Mouse (Mus musculus) embryonic stem cell, embryonic (primary cell): Measurements from ENCODE around the gene Gm20388.

Source experiments
- CTCF ChIA-PET, 4 experiments: fragments of 300-600 bp in 2 of 4; fragments of 350-600 bp in 2 of 4; sonication (Branson Sonifier 250); formaldehyde crosslinking; loops; one replicate each; lab custom pipeline; 2022; ENCODE audit warnings: inconsistent platforms in 2 of 4; lab: Charles Lee
- POLR2A ChIA-PET, 4 experiments: fragments of 300-600 bp in 2 of 4; fragments of 350-600 bp in 2 of 4; sonication (Branson Sonifier 250); formaldehyde crosslinking; loops; one replicate each; lab custom pipeline; 2022; ENCODE audit warnings: antibody characterized with exemption in 4 of 4, inconsistent platforms in 1 of 4; lab: Charles Lee

Gene Gm20388

DNA sequence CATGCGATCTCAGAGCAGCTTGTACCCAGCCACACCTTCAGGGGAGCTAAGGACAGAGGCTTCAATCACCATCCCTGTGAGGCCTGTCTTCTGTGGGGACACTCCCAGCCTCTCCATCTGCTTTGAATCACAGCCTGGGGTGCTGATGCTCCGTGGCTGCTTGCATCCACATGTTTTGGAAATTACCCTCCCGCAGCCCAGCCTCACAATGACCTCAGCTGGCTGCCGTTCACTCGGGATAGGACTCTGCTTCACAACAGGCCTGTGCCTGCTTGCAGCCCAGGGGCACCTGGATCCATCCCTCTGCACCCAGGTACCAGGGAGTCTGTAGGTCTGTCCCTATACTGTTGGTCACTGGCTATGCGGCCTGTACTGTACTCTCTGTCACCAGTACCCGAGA lies 2153.7 kb downstream of the Gm20388 start:
- POLR2A ChIA-PET = interaction anchor here in 1 of 4 experiments (1.0 kb wide), 1 partner anchor 214 kb away, joined by 3 read pairs; no protein-coding TSS in a partner anchor
- CTCF ChIA-PET = interaction anchor here in 2 of 4 experiments (0.6 kb wide), 2 partner anchors 29 to 74 kb away, joined by 3 to 8 read pairs; no protein-coding TSS in a partner anchor

DNA sequence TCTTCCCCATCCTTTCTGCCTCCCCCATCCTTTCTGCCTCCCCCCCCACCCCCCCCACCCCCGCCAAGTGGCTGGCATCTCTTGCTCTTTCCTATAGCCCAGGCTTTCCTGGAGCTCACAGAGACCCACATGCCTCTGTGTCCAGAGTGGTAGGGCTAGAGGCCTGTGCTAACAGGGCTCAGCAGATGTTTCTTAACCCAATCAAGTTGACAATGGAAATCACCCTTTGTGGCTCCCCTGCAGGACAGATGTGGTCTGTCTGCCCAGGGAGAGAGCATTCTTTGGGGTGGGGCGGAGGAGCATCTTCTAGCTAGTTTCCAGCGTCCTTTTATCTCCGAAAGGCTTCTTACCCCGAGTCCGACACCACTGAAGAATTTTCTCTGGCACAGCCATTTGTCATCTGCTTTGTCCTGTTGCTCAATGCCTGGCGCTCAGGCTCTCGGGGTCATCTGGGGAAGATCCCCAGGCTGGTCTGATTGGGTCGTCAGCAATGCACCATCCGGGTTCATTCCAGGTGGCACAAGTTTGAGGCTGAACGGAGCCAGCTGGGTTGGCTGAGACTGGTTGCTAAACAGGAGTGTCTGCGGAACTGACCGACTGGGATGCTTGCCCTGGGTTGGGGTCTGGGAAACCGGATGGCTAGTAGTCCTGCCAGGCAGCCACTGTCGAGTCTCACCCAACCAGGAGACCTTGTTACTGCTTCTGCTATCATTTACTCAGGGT lies 2157.3 kb downstream of the Gm20388 start:
- ChIA-PET CTCF (interaction anchor here in 2 of 4 experiments (0.7 to 1.1 kb wide), 2 partner anchors 84 to 133 kb away, joined by 7 to 8 read pairs; no protein-coding TSS in a partner anchor), POLR2A (interaction anchor here in 2 of 4 experiments (0.6 to 2.6 kb wide), 4 partner anchors 8 to 217 kb away, joined by 3 to 10 read pairs (median 4); no protein-coding TSS in a partner anchor)

DNA sequence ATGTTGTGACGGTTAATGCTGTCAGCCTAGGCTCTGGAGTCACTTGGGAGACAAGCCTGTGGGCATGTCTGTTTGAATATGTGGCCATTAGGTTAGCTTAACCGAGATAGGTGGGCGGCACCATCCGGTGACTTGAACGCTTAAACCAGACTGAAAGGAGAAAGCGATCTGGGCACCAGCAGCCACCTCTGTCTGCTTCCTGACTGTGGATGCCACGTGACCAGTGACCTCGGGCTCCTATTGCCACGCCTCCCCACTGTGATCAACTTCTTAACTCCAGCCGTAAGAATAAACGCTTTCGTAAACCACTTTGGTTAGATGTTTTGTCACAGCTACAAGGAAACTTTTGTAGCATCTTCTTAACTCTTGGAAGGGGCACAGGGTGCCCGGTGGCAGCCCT lies 2158.0 kb downstream of the Gm20388 start:
- POLR2A ChIA-PET = interaction anchor here in 2 of 4 experiments (0.6 to 2.6 kb wide), 3 partner anchors 9 to 218 kb away, joined by 3 to 10 read pairs (median 6); no protein-coding TSS in a partner anchor

DNA sequence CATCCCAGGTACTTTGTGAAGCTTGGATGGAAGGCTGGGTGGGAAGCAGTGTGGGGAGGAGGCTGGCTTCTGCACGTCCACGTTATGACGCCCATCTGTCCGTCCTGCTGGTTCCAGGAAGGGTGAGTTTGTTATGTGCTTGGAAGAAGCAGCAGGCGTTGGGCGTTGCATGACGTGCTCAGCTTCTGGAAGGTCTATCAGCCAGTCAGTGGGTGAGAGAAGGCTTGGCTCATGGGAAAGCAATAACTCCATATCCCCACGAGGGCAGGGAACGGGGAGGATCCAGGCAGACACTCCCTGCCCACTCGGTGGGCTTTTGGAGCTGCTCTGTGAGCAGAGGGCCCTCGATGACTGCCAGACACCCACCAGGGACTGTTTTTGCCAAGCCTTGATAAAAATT lies 2158.6 kb downstream of the Gm20388 start:
- CTCF ChIA-PET = interaction anchor here in 1 of 4 experiments (0.6 kb wide), 1 partner anchor 46 kb away, joined by 7 read pairs; no protein-coding TSS in a partner anchor
- POLR2A ChIA-PET = interaction anchor here in 1 of 4 experiments (1.6 to 2.6 kb wide), 2 partner anchors 10 to 219 kb away, joined by 3 to 10 read pairs; no protein-coding TSS in a partner anchor

More for the DNA sequence above, 2158.0 kb downstream of the Gm20388 start:
- CTCF ChIA-PET = interaction anchor here in 1 of 4 experiments (1.1 kb wide), 1 partner anchor 134 kb away, joined by 7 read pairs; no protein-coding TSS in a partner anchor

DNA sequence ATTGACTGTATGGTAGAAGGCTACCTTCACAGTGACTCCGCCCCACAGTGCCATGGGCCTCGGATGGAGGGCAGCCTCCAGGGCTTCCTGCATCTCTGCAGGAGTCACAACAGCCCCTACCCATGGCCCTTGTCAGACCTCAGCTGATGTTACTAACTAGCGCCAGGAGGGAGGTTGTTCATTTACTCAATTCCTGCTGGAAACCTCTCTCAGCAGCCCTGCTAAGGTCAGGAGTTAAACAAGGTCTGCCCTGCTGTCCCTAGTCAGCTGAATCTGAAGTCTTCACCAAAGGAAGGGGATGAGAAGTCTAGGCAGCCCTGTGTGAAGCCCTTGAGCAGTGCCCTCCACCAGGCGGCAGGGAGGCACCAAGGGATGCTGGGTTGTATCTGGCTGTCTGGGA lies 2160.6 kb downstream of the Gm20388 start:
- POLR2A ChIA-PET = interaction anchor here in 1 of 4 experiments (0.6 kb wide), 1 partner anchor 503 kb away, joined by 3 read pairs; no protein-coding TSS in a partner anchor
- CTCF ChIA-PET = interaction anchor here in 1 of 4 experiments (0.5 kb wide), 1 partner anchor 18 kb away, joined by 3 read pairs; no protein-coding TSS in a partner anchor

DNA sequence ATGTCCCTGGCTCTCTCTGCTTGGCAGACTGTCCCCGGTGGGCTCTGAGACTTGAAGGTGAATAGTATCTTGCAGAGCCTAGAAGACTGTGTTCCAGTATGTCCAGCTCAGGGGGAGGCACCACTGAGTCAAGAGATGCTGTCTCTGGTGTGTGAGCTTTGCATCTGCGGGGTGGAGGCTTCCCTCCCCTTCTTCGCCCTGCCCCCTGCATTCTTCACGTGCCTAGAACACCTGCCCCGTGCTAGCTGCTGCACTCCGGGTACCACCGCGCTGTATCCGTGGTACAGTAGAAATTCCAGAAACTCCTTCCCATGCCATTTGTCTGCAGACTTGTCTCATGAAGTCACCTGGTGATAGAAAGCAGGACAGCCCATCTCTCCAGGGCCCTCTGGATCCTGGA lies 2163.3 kb downstream of the Gm20388 start:
- CTCF ChIA-PET = interaction anchor here in 2 of 4 experiments (0.7 to 1.1 kb wide), 2 partner anchors 36 to 44 kb away, joined by 3 read pairs; no protein-coding TSS in a partner anchor
- POLR2A ChIA-PET = interaction anchor here in 2 of 4 experiments (0.5 to 1.4 kb wide), 2 partner anchors 223 to 506 kb away, joined by 3 read pairs; no protein-coding TSS in a partner anchor

DNA sequence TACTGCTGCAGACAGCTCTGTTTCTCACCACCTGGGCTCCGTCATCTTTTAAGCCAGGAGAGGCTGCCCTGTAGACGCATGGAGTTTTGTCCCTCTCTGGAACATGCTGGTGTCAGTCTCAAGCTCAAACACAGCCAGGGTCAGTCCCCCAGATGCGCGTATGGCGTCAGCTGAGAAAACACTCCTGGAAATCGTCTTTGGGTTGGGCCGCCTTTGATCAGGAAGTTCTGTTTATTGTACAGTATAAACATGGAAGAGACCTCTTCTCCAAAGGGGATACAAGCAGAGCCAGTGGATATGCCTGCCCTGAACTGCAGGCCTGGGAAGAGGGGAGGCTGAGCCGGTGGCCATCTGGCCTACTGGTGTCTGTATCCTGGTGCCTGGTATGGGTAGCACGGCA lies 2163.8 kb downstream of the Gm20388 start:
- ChIA-PET POLR2A (interaction anchor here in 2 of 4 experiments (0.5 to 1.4 kb wide), 2 partner anchors 224 to 507 kb away, joined by 3 read pairs; no protein-coding TSS in a partner anchor), CTCF (interaction anchor here in 2 of 4 experiments (0.7 to 1.7 kb wide), 3 partner anchors 36 to 96 kb away, joined by 3 to 4 read pairs (median 3); no protein-coding TSS in a partner anchor)

DNA sequence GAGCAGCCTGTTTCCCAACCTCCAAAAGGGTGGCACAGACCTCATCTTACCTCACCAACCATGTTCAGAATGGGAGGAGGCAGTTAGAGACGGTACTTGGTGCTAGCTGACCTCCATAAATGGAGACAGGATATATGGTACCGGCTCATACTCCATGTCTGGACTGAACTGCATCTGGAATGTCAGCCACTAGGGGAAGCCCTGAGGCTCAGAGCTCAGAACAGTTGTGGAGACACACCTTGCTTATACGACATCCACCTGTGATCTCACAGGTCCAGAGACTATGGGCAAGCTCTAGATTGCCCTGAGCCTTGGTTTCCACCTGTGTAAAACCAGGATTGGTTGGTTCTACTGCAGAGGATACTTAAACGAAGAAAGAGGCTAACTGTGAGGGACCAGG lies 2164.3 kb downstream of the Gm20388 start:
- CTCF ChIA-PET = interaction anchor here in 2 of 4 experiments (0.9 to 1.7 kb wide), 3 partner anchors 43 to 295 kb away, joined by 3 to 4 read pairs (median 3); no protein-coding TSS in a partner anchor
- POLR2A ChIA-PET = interaction anchor here in 1 of 4 experiments (1.4 kb wide), 1 partner anchor 224 kb away, joined by 3 read pairs; no protein-coding TSS in a partner anchor

DNA sequence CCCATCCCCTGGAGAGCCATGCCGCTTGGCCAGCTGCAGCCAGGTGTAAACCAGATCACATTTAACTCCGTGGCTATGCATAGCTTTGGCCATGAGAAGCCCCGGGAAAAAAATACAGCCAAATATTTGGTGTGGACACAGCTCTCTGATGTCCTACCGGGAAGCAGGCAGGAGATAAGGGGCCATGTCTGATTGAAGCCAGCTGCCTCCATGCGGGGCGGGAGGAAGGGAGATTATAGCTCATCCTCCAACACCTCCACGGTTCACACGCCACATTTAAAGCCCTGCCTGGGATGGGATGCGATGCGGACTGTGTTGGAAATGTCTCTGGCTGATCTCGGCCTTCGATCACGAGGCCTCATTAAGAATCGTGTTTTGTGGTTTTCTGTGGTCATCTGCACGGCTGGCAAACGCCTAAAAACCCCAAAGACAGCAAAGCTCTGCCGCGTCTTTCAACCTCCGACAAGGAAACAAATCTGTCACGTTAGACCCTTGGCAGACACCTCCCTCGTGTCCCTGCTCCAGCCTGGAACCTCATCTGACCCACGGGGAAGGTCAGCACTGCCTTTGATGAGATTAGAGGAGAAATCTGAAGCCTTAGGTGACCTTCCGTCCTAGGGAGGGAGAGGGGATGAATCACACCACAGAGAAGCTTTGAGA lies 2165.7 kb downstream of the Gm20388 start:
- ChIA-PET POLR2A (interaction anchor here in 2 of 4 experiments (0.6 to 1.7 kb wide), 6 partner anchors 10 to 278 kb away, joined by 3 to 6 read pairs (median 4); no protein-coding TSS in a partner anchor), CTCF (interaction anchor here in 2 of 4 experiments (0.6 to 1.7 kb wide), 2 partner anchors 98 to 1693 kb away, joined by 4 to 8 read pairs; no protein-coding TSS in a partner anchor)

DNA sequence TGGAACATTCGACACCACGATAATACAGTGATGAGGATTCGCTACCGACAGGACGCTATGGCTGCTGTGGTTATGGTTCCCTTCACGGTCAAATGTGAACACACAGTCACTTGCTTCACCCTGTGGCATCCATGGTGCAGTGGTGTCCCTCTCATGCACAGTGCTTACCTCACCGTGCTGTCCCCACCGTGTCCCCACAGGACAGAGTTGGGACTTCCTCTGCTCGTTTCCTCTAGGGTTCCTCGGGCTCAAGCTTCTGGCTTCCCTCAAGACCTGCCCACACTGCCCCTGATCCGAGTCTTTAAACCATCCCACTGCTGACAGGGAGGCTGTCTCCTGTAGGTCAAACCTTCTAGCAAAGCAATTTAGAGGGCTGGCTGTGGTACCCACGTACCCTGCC lies 2167.7 kb downstream of the Gm20388 start:
- ChIA-PET CTCF (interaction anchor here in 1 of 4 experiments (1.5 kb wide), 1 partner anchor 10 kb away, joined by 5 read pairs; no protein-coding TSS in a partner anchor), POLR2A (interaction anchor here in 2 of 4 experiments (1.1 to 2.3 kb wide), 7 partner anchors 9 to 37 kb away, joined by 3 to 10 read pairs (median 4); no protein-coding TSS in a partner anchor)

DNA sequence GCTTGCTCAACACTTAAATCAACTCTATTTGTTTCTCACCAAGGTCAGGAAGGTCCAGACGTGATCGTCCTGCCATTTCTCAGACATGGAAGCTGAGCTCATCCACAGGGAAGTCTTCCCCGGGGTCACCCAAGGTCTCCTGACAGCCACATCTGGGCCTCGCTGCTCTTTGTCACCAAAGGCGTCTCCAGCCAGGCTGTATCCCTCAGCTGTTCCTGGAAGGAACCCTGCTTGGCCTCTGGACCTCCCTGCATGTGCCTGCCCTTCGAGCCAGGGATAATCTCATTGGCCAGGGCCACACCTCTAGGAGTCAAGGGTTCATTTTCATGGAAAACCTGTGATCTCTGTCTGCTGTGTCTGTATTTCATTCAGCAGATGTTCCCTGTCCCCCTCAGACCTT lies 2168.5 kb downstream of the Gm20388 start:
- POLR2A ChIA-PET = interaction anchor here in 2 of 4 experiments (0.9 to 2.3 kb wide), 12 partner anchors 8 to 151 kb away, joined by 3 to 10 read pairs (median 4); no protein-coding TSS in a partner anchor
- CTCF ChIA-PET = interaction anchor here in 2 of 4 experiments (0.6 to 1.5 kb wide), 2 partner anchors 9 to 108 kb away, joined by 3 to 5 read pairs; no protein-coding TSS in a partner anchor

DNA sequence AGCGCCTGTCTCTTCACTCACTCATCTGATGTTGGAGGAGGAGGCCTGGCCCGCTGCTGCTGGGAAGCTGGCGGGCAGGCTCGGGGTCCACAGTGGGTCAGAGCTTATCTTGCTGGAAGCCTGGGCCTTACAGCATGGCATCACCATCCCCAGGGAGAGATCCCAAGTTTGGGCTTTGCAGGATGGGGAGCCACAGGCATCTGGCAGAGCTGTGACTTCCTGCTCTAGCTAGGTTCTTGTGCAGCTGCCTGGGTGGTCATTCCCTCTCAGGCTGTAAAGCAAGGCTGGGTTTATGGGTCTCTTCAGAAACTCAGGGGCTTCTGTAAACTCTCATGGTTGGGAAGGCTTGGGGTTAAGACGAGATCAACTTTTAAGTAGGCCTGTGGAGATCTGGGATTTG lies 2169.7 kb downstream of the Gm20388 start:
- ChIA-PET CTCF (no interaction called here), POLR2A (interaction anchor here in 2 of 4 experiments (0.9 to 2.3 kb wide), 7 partner anchors 8 to 229 kb away, joined by 3 to 6 read pairs (median 4); no protein-coding TSS in a partner anchor)

DNA sequence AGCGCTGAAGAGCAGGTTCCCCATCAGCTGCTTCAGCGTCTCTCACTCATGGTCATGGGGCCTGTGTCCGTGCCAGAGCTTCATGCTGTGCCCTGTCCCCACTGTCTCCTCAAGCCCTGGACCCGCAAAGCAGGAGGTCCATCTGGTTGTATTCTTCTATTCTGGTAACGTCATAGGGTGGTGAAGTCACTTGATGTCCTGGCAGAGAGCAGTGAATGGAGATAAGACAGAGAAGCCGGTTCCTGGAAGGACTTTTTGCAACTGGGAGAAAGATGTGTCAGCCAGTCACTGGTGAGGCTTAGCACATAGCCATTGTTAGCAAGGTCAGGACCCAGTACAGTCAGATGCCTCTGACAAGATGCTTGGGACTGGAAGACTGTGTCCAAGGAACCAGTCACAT lies 2172.8 kb downstream of the Gm20388 start:
- ChIA-PET CTCF (no interaction called here), POLR2A (no interaction called here)

DNA sequence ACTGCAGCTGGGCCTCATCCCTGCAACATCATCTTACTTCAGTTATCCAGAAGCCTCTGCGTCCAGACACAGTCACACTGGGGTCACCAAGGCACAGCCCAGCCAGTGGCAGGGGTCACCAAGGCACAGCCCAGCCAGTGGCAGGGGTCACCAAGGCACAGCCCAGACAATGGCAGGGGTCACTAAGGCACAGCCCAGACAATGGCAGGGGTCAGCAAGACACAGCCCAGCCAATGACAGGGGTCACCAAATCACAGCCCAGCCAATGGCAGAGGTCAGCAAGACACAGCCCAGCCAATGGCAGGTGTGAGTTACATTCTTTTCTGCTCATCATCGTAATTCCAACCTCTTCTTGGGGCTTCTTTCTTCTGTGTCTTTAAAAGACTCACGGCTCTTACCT lies 2173.5 kb downstream of the Gm20388 start:
- CTCF ChIA-PET = no interaction called here
- POLR2A ChIA-PET = no interaction called here

DNA sequence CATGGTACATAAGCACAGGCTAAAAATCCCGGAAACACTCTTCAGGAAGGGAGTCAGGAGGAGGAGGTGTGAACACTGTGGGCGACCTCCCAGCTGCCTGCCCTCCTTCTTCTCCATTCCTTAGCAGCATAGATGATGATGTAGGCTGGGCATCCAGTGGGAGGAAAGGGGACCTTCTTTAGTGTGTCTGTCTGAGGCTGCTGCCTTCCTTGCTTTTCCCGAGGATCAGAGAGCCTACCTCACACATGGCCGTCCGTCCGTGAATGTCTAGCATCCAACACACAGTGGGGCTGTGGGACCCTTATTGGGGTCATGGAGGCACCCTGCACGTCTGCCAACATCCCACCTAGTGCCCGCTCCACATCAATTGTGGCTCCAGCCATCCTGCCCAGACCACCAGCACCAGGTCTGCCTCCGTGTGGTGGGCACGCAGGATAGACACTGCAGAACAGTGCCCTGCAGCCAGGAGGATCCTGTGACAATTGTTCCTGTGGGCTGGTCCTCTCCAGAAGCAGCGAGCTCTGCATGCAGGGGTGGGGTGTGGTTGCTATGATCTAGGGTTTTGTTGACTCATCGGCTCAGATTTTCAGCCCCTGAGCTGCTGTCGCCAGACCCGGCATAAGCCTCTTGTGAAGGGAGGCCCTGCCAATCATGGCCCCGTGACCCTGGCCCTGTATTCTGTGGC lies 2174.2 kb downstream of the Gm20388 start:
- POLR2A ChIA-PET = interaction anchor here in 3 of 4 experiments (0.6 to 1.4 kb wide), 3 partner anchors 17 to 204 kb away, joined by 3 to 8 read pairs (median 4); no protein-coding TSS in a partner anchor
- CTCF ChIA-PET = no interaction called here

DNA sequence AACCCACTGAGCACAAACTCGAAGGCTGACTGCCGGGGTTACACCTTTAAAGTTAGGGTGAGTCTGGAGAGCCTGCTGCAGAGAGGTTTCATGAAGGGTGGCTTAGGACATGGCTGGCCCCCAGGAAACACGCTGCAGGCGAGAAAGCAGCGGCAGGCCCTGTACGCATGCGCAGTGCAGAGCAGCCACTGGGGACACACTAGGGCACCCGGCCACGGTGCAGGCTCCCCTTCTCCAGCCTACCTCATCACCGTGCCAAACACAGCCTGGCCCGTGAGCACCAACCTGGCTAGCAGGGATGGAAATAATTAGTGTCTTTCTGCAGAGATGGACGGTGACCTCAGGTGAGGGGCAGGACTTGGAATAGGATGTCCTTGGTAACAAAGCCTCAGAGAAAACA lies 2175.4 kb downstream of the Gm20388 start:
- ChIA-PET POLR2A (interaction anchor here in 2 of 4 experiments (1.4 to 1.9 kb wide), 3 partner anchors 9 to 24 kb away, joined by 4 to 9 read pairs (median 4); no protein-coding TSS in a partner anchor), CTCF (interaction anchor here in 1 of 4 experiments (0.7 kb wide), 1 partner anchor 26 kb away, joined by 3 read pairs; no protein-coding TSS in a partner anchor)

DNA sequence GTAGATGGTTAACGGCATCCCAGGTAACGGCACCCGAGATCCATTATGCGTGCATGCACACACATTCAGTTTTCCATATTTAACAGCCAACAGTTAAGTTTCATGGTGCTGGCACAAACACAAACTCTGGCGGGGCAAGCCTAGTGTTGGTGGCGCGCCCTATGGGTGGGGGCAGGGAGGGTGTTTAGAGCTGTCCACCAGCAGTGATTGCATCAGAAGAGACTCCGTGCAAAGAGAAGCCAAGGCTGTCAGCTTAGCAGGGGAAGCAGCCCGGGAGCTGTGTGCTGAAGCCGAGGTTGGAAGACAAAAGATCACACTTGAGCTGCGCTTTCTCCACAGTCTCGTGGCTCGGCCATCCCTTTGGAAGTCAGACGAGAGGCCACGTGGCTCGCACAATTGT lies 2178.0 kb downstream of the Gm20388 start:
- CTCF ChIA-PET = interaction anchor here in 2 of 4 experiments (0.6 to 1.4 kb wide), 2 partner anchors 9 to 44 kb away, joined by 3 to 5 read pairs; no protein-coding TSS in a partner anchor
- POLR2A ChIA-PET = interaction anchor here in 3 of 4 experiments (0.5 to 2.3 kb wide), 13 partner anchors 9 to 238 kb away, joined by 3 to 8 read pairs (median 5); no protein-coding TSS in a partner anchor
